Mouse (Mus musculus) testis, adult 2 months (tissue): ENCODE measurements at regions not wholly inside any gene's neighbourhood (a gene's known extent, or its start where the extent isn't known, plus 50 kb on each side); places are given as distances from the start of the nearest gene placed in this dataset.

Experiments used
- CTCF ChIP-seq: fragments of 200-500 bp; IDR thresholded peaks from 2 replicates; pipeline ENCODE4 v1.5.1; 2012; ENCODE audit warnings: low read depth, mild to moderate bottlenecking, inconsistent platforms, low read length, moderate library complexity; ENCODE audit not compliant: control insufficient read depth, insufficient read depth, insufficient replicate concordance
- POLR2A ChIP-seq: fragments of 200-500 bp; IDR thresholded peaks from 2 replicates; pipeline ENCODE4 v1.6.1; 2012; ENCODE audit warnings: low read depth, mild to moderate bottlenecking, inconsistent platforms, low read length, moderate library complexity; ENCODE audit not compliant: control insufficient read depth

DNA sequence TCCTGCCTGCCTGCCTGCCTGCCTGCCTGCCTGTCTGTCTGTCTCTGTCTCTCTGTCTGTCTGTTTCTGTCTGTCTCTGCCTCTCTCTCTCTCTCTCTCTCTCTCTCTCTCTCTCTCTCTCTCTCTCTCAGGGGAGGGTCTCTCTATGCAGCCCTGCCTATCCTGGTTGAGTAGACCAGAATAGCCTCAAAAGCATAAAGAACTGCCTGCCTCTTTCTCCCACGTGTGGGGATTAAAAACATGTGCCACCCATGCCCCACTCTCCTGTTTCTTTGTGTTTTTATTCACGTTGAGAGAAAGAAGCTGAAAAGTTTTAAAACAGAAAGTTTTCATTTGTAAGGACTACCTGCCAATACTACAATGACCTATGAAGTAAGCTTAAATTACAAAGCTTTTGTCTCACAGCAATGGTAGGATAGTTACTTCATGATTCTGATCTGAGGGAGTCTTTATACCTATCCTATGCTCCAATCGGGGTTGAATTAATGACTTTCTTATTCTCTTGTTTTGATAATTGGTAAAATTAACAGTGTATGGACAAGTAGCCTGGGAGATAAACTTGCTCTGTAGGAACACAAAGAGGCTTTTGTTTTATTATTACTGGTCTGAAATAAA is 355.9 kb upstream of the Marcks start:
- TF ChIP-seq CTCF = no peak
- TF ChIP-seq POLR2A = no peak
